9 mouse cellular contexts compared by ENCODE assay signal in genomic region chr17:25861704-25862612, GRCm38 (mm10). TPM values are rescaled to one million over a fixed set of nuclear protein-coding genes. Genes with fewer than 3 reads are reported as not detected.
DNase-seq lines count a peak whose midpoint lies in the region; ATAC-seq and TF ChIP-seq lines count a peak whose summit lies in the region.
"Had no signal": no experiment of that assay in that cellular context is flagged by ENCODE, and none has a peak within 500 bp of the region (broad histone marks: within the 10 kb centered on the region; RNA-seq: fewer than 3 reads in every experiment).

No protein-coding gene starts in this region.

- peak overlapping the region; percentile 72 for H3K27ac ChIP-seq in heart, embryonic 15.5 days
- no peak overlapping the region for H3K27ac ChIP-seq in ES-E14 (ENCODE audit: insufficient read depth, low read depth, low read length, poor library complexity, severe bottlenecking)
- H3K27ac ChIP-seq in forebrain, postnatal 0 days (ENCODE audit: low read depth, low read length) = peak overlapping the region; percentile 91
- H3K27ac ChIP-seq in liver, postnatal 0 days (ENCODE audit: low read depth) = peak overlapping the region; percentile 73

- WGBS in heart, embryonic 15.5 days = 12% methylated on average over 6 of the region's 6 CpGs
- 9% methylated on average over 6 of the region's 6 CpGs for WGBS in forebrain, postnatal 0 days
- 10% methylated on average over 6 of the region's 6 CpGs for WGBS in liver, postnatal 0 days (ENCODE audit: insufficient replicate concordance)

- H3K27me3 ChIP-seq in heart, embryonic 15.5 days = no peaks in the 10 kb centered on the region
- H3K27me3 ChIP-seq in forebrain, postnatal 0 days (ENCODE audit: insufficient read depth, low read length) = no peaks in the 10 kb centered on the region
- H3K27me3 ChIP-seq in liver, postnatal 0 days (ENCODE audit: insufficient read depth, low read length) = no peaks in the 10 kb centered on the region
- H3K27me3 ChIP-seq: Patski had no signal

- no peak for DNase-seq in heart, adult 11 months
- DNase-seq in ES-E14 (ENCODE audit: low read depth, low spot score) = no peak
- no peak for DNase-seq in forebrain, postnatal 0 days
- DNase-seq in liver, postnatal 0 days = no peak
- no peak for DNase-seq in layer of hippocampus, adult 11-12 months (ENCODE audit: low spot score)
- DNase-seq in embryo, embryonic 11 days = no peak
- DNase-seq in retina, embryonic 14.5 days (ENCODE audit: low spot score) = no peak

- no peaks in the 10 kb centered on the region for H3K9me3 ChIP-seq in heart, embryonic 15.5 days (replicated peaks)
- no peaks in the 10 kb centered on the region for H3K9me3 ChIP-seq in ES-E14 (ENCODE audit: control insufficient read depth, insufficient read depth, low read depth, low read length)
- no peaks in the 10 kb centered on the region for H3K9me3 ChIP-seq in forebrain, postnatal 0 days (ENCODE audit: low read length)
- no peaks in the 10 kb centered on the region for H3K9me3 ChIP-seq in liver, postnatal 0 days (ENCODE audit: low read length)

- H3K4me2 ChIP-seq in heart, embryonic 15.5 days = peak overlapping the region; percentile 96
- H3K4me2 ChIP-seq in forebrain, postnatal 0 days (ENCODE audit: low read depth) = peak overlapping the region; percentile 87
- H3K4me2 ChIP-seq in liver, postnatal 0 days (ENCODE audit: low read depth, low read length) = peak overlapping the region; percentile 83

- H3K36me3 ChIP-seq in heart, embryonic 15.5 days = peaks cover 15% of the 10 kb centered on the region; the same call in 1 of the 2 replicates
- H3K36me3 ChIP-seq in ES-E14 (ENCODE audit: control insufficient read depth, insufficient read depth, low read length, poor library complexity, severe bottlenecking) = peaks cover under 1% of the 10 kb centered on the region; the same call in 1 of the 2 replicates
- H3K36me3 ChIP-seq in forebrain, postnatal 0 days (ENCODE audit: insufficient read depth) = no peaks in the 10 kb centered on the region; the same call in 1 of the 2 replicates
- H3K36me3 ChIP-seq in liver, postnatal 0 days (replicated peaks; ENCODE audit: insufficient read depth, low read length) = peaks cover 4% of the 10 kb centered on the region; the same call in 1 of the 2 replicates

- no peak for ATAC-seq in heart, embryonic 15.5 days (replicated peaks; ENCODE audit: insufficient number of reproducible peaks, insufficient read depth, low FRiP score, low read depth)
- peak; percentile 30; the same call in 1 of the 2 replicates for ATAC-seq in forebrain, postnatal 0 days
- no peak; the same call in 1 of the 2 replicates for ATAC-seq in liver, postnatal 0 days

- H3K4me3 ChIP-seq in heart, embryonic 15.5 days = peak overlapping the region; percentile 75
- H3K4me3 ChIP-seq in ES-E14 (ENCODE audit: insufficient read depth in 1 of 2, low read depth in 1 of 2, low read length in 2 of 2, poor library complexity in 1 of 2, severe bottlenecking in 1 of 2) = peak overlapping the region; percentile 69 to 77
- H3K4me3 ChIP-seq in forebrain, postnatal 0 days (ENCODE audit: low read depth, low read length) = peak overlapping the region; percentile 71
- H3K4me3 ChIP-seq in liver, postnatal 0 days (ENCODE audit: low read depth, low read length) = peak overlapping the region; percentile 57

- peaks cover 37% of the 10 kb centered on the region for H3K4me1 ChIP-seq in heart, embryonic 15.5 days (replicated peaks)
- H3K4me1 ChIP-seq in ES-E14 (ENCODE audit: control insufficient read depth in 2 of 2, insufficient read depth in 2 of 2, low read length in 2 of 2, poor library complexity in 1 of 2) = peaks cover 0 to 7% of the 10 kb centered on the region in 2 experiments; a peak in 1 of 4 replicates
- H3K4me1 ChIP-seq in forebrain, postnatal 0 days (ENCODE audit: insufficient read depth) = peaks cover 12% of the 10 kb centered on the region
- peaks cover 20% of the 10 kb centered on the region for H3K4me1 ChIP-seq in liver, postnatal 0 days (ENCODE audit: insufficient read depth)

- TF ChIP-seq CTCF in forebrain, postnatal 0 days (IDR thresholded peaks at IDR 0.05; ENCODE audit: low read depth) = no peak
- TF ChIP-seq CTCF in liver, postnatal 0 days (IDR thresholded peaks at IDR 0.05; ENCODE audit: low read depth) = no peak

- H3K9ac ChIP-seq in heart, embryonic 15.5 days = peak overlapping the region; percentile 82
- peak overlapping the region; percentile 87 for H3K9ac ChIP-seq in ES-E14 (ENCODE audit: insufficient read depth, low read depth, low read length, poor library complexity, severe bottlenecking)
- peak overlapping the region; percentile 81 for H3K9ac ChIP-seq in forebrain, postnatal 0 days
- peak overlapping the region; percentile 60 for H3K9ac ChIP-seq in liver, postnatal 0 days (replicated peaks)

- in situ Hi-C loops in ES-E14 (cut with MboI; ENCODE audit: low sequenced_read_pairs in 2 of 2, unreplicated experiment in 2 of 2) = no loop called here

- 0 out of 2 replicates have a peak, but pooled peaks have one; percentile 1 for TF ChIP-seq EP300 in liver, postnatal 0 days (IDR thresholded peaks at IDR 0.05; ENCODE audit: low read depth)

TF ChIP-seq in ES-E14, 5 proteins besides CTCF, POLR2A, EP300 and RAD21:
- TF ChIP-seq ZNF384 (IDR thresholded peaks at IDR 0.05; ENCODE audit: low read depth, low read length) (no peak), MAFK (IDR thresholded peaks at IDR 0.05; ENCODE audit: insufficient read depth, low read depth, low read length) (no peak), ZC3H11A (IDR thresholded peaks at IDR 0.05; ENCODE audit: borderline replicate concordance, low read depth, low read length) (no peak), CHD2 (IDR thresholded peaks at IDR 0.05; ENCODE audit: low read depth, low read length) (no peak), HCFC1 (IDR thresholded peaks at IDR 0.05; ENCODE audit: borderline replicate concordance, insufficient read depth, low read length) (no peak)

RNA-seq across cellular contexts. Expression of gene Wdr90, which starts 0.7 kb away (rescaled TPM):
- 12.1 and 18.5 TPM in 2 replicates for polyA plus RNA-seq in heart, embryonic 15.5 days (2015; fragmentation: Nextera tagmentation; extraction: Ambion mirVana)
- 24.7 and 50.5 TPM in 2 replicates for total RNA-seq in ES-E14 (2012; rRNA removed)
- 29.8 and 40.2 TPM in 2 replicates for total RNA-seq in forebrain, postnatal 0 days (2014; rRNA removed)
- polyA plus RNA-seq in forebrain, postnatal 0 days (2015; fragmentation: Nextera tagmentation; extraction: Ambion mirVana) = 8.0 and 13.2 TPM in 2 replicates
- polyA plus RNA-seq in liver, postnatal 0 days (2015; fragmentation: Nextera tagmentation; extraction: Ambion mirVana) = 2.7 and 3.4 TPM in 2 replicates

RNA-seq across cellular contexts. Expression of gene Mcrip2, which starts 6.6 kb away (rescaled TPM):
- polyA plus RNA-seq in heart, embryonic 15.5 days (2015; fragmentation: Nextera tagmentation; extraction: Ambion mirVana) = 176 and 203 TPM in 2 replicates
- total RNA-seq in ES-E14 (2012; rRNA removed) = 12.3 and 12.6 TPM in 2 replicates
- 10.3 and 16.5 TPM in 2 replicates for total RNA-seq in forebrain, postnatal 0 days (2014; rRNA removed)
- polyA plus RNA-seq in forebrain, postnatal 0 days (2015; fragmentation: Nextera tagmentation; extraction: Ambion mirVana) = 32.5 and 37.1 TPM in 2 replicates
- polyA plus RNA-seq in liver, postnatal 0 days (2015; fragmentation: Nextera tagmentation; extraction: Ambion mirVana) = 127 and 143 TPM in 2 replicates

RNA-seq across cellular contexts. Expression of gene Mettl26, which starts 12.9 kb away (rescaled TPM):
- 29.3 and 35.1 TPM in 2 replicates for polyA plus RNA-seq in heart, embryonic 15.5 days (2015; fragmentation: Nextera tagmentation; extraction: Ambion mirVana)
- 26.5 and 26.6 TPM in 2 replicates for total RNA-seq in ES-E14 (2012; rRNA removed)
- 37.0 and 41.7 TPM in 2 replicates for total RNA-seq in forebrain, postnatal 0 days (2014; rRNA removed)
- 43.1 and 62.2 TPM in 2 replicates for polyA plus RNA-seq in forebrain, postnatal 0 days (2015; fragmentation: Nextera tagmentation; extraction: Ambion mirVana)
- 64.8 and 72.5 TPM in 2 replicates for polyA plus RNA-seq in liver, postnatal 0 days (2015; fragmentation: Nextera tagmentation; extraction: Ambion mirVana)

RNA-seq across cellular contexts. Expression of gene Rhot2, which starts 17.3 kb away (rescaled TPM):
- 24.2 and 26.1 TPM in 2 replicates for polyA plus RNA-seq in heart, embryonic 15.5 days (2015; fragmentation: Nextera tagmentation; extraction: Ambion mirVana)
- 36.8 and 52.6 TPM in 2 replicates for total RNA-seq in ES-E14 (2012; rRNA removed)
- total RNA-seq in forebrain, postnatal 0 days (2014; rRNA removed) = 35.4 and 53.1 TPM in 2 replicates
- polyA plus RNA-seq in forebrain, postnatal 0 days (2015; fragmentation: Nextera tagmentation; extraction: Ambion mirVana) = 8.1 and 11.3 TPM in 2 replicates
- 9.8 and 10.4 TPM in 2 replicates for polyA plus RNA-seq in liver, postnatal 0 days (2015; fragmentation: Nextera tagmentation; extraction: Ambion mirVana)

RNA-seq across cellular contexts. Expression of gene Wfikkn1, which starts 18.7 kb away (rescaled TPM):
- polyA plus RNA-seq in heart, embryonic 15.5 days (2015; fragmentation: Nextera tagmentation; extraction: Ambion mirVana) = 0.24 and 0.28 TPM in 2 replicates
- 3.3 TPM in 2 replicates for total RNA-seq in ES-E14 (2012; rRNA removed)
- 0.23 and 1.5 TPM in 2 replicates for total RNA-seq in forebrain, postnatal 0 days (2014; rRNA removed)
- polyA plus RNA-seq in forebrain, postnatal 0 days (2015; fragmentation: Nextera tagmentation; extraction: Ambion mirVana) = 0.28 and 0.29 TPM in 2 replicates
- polyA plus RNA-seq in liver, postnatal 0 days (2015; fragmentation: Nextera tagmentation; extraction: Ambion mirVana) = 0.33 and 0.54 TPM in 2 replicates
